Mouse (Mus musculus): ENCODE measurements around the gene Igdcc4. TPM values are rescaled to one million over a fixed set of nuclear protein-coding genes. Genes with fewer than 3 reads are reported as not detected.

Gene Igdcc4
- polyA plus RNA-seq, 2 experiments: 4.5 to 4.6 TPM

GRCm38 (mm10) chr9:65109132-65110072, 8.1 kb downstream of the Igdcc4 start:
- peaks cover 12% of the 10 kb centered on the region for H3K27me3 ChIP-seq (ENCODE audit: control insufficient read depth, insufficient read depth, low read length)
- H3K9ac ChIP-seq (replicated peaks): no peak overlapping the region
- no peak for ATAC-seq (ENCODE audit: insufficient read depth)
- H3K4me1 ChIP-seq (replicated peaks; ENCODE audit: control insufficient read depth in 2 of 2, insufficient read depth in 2 of 2, low read length in 1 of 2): peaks cover 0 to 14% of the 10 kb centered on the region in 2 experiments; a peak in 2 of 4 replicates
- no peak overlapping the region for H3K4me3 ChIP-seq (ENCODE audit: insufficient read depth in 1 of 2, low read depth in 2 of 2, low read length in 2 of 2)
- H3K36me3 ChIP-seq (replicated peaks; ENCODE audit: control insufficient read depth, insufficient read depth, low read depth): no peaks in the 10 kb centered on the region
- 18% methylated on average over 24 of the region's 24 CpGs for WGBS (ENCODE audit: insufficient replicate concordance)
- H3K27ac ChIP-seq: no peak overlapping the region
- H3K9me3 ChIP-seq (ENCODE audit: control insufficient read depth, low read length): no peaks in the 10 kb centered on the region
- peak overlapping the region; percentile 18 for H3K4me2 ChIP-seq (ENCODE audit: low read depth)
- TF ChIP-seq EP300 (IDR thresholded peaks at IDR 0.05; ENCODE audit: low read depth) (no peak), CTCF (IDR thresholded peaks at IDR 0.05; ENCODE audit: low read depth) (no peak)
- DNase-seq (ENCODE audit: low read depth in 3 of 3, low spot score in 3 of 3): no peak

DNA sequence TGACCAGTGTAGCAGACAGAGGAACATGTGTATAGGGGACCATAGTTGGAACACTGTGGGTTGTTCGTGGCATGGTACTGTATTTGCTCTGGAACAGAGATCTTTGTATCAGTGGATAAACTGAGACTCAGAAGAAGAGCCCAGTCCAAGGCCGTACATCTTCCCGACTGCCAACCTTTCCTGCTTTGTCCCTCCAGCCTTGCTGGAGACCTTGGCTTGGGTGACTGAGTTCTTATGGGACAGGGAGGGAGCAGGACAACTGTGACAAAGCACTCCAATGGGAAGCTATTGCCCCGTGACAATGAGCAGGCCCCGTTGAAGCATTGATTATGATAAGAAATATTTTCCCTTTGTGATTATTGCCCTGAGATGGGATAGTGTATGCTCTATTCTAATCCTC, 10.4 kb downstream of the Igdcc4 start:
- DNase-seq (ENCODE audit: low read depth in 3 of 3, low spot score in 3 of 3): no peak
- ATAC-seq (ENCODE audit: insufficient read depth): no peak
- H3K27me3 ChIP-seq (ENCODE audit: control insufficient read depth, insufficient read depth, low read length): peaks cover 12% of the 10 kb centered on the region
- H3K4me3 ChIP-seq (ENCODE audit: insufficient read depth in 1 of 2, low read depth in 2 of 2, low read length in 2 of 2): no peak overlapping the region
- no peaks in the 10 kb centered on the region for H3K36me3 ChIP-seq (replicated peaks; ENCODE audit: control insufficient read depth, insufficient read depth, low read depth)
- H3K4me1 ChIP-seq (replicated peaks; ENCODE audit: control insufficient read depth in 2 of 2, insufficient read depth in 2 of 2, low read length in 1 of 2): peaks cover 0 to 13% of the 10 kb centered on the region in 2 experiments; a peak in 2 of 4 replicates
- no peak overlapping the region for H3K27ac ChIP-seq
- H3K9ac ChIP-seq (replicated peaks): no peak overlapping the region
- WGBS (ENCODE audit: insufficient replicate concordance): 61% methylated on average over 5 of the region's 5 CpGs
- TF ChIP-seq EP300 (IDR thresholded peaks at IDR 0.05; ENCODE audit: low read depth): no peak
- no peak for TF ChIP-seq CTCF (IDR thresholded peaks at IDR 0.05; ENCODE audit: low read depth)
- no peak overlapping the region for H3K4me2 ChIP-seq (ENCODE audit: low read depth)
- no peaks in the 10 kb centered on the region for H3K9me3 ChIP-seq (ENCODE audit: control insufficient read depth, low read length)

- Histone ChIP-seq H3K4me2 (ENCODE audit: low read depth) (no peak overlapping the region), H3K9ac (replicated peaks) (no peak overlapping the region), H3K4me3 (ENCODE audit: insufficient read depth in 1 of 2, low read depth in 2 of 2, low read length in 2 of 2) (no peak overlapping the region), H3K9me3 (ENCODE audit: control insufficient read depth, low read length) (no peaks in the 10 kb centered on the region), H3K4me1 (replicated peaks; ENCODE audit: control insufficient read depth in 2 of 2, insufficient read depth in 2 of 2, low read length in 1 of 2) (peaks cover 0 to 4% of the 10 kb centered on the region in 2 experiments; a peak in 1 of 4 replicates), H3K27ac (no peak overlapping the region), H3K36me3 (replicated peaks; ENCODE audit: control insufficient read depth, insufficient read depth, low read depth) (no peaks in the 10 kb centered on the region), H3K27me3 (ENCODE audit: control insufficient read depth, insufficient read depth, low read length) (peaks cover 12% of the 10 kb centered on the region)
- DNase-seq (ENCODE audit: low read depth in 3 of 3, low spot score in 3 of 3) (no peak), ATAC-seq (ENCODE audit: insufficient read depth) (no peak)
- TF ChIP-seq EP300 (IDR thresholded peaks at IDR 0.05; ENCODE audit: low read depth) (no peak), CTCF (IDR thresholded peaks at IDR 0.05; ENCODE audit: low read depth) (no peak)
- 58% methylated on average over 2 of the region's 2 CpGs for WGBS (ENCODE audit: insufficient replicate concordance)
Measured at GRCm38 (mm10) chr9:65113694-65114093, 12.4 kb downstream of the Igdcc4 start.

DNA sequence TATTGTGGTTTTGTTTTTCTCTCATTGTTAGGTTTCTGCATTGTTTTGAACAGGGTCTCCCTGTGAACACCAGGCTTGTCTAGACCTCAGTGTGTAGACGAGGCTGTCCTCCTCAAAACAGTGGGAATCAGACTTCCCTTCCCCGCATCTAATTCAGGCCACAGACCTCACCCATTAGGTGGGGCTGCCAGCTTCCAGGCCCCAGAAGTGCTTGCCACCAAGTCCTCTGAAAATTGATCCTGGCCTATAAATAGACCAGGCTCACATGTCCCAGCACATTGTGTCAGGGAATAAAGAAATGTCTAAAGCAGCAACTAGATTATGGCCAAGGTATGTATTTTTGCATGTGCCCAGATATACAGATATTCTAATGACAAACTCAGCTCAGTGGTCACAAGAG, 14.6 kb downstream of the Igdcc4 start:
- Histone ChIP-seq H3K9ac (replicated peaks) (no peak overlapping the region), H3K27me3 (ENCODE audit: control insufficient read depth, insufficient read depth, low read length) (no peaks in the 10 kb centered on the region; the same call in 1 of the 2 replicates), H3K4me3 (ENCODE audit: insufficient read depth in 1 of 2, low read depth in 2 of 2, low read length in 2 of 2) (no peak overlapping the region), H3K4me2 (ENCODE audit: low read depth) (no peak overlapping the region), H3K9me3 (ENCODE audit: control insufficient read depth, low read length) (no peaks in the 10 kb centered on the region), H3K36me3 (replicated peaks; ENCODE audit: control insufficient read depth, insufficient read depth, low read depth) (no peaks in the 10 kb centered on the region), H3K4me1 (replicated peaks; ENCODE audit: control insufficient read depth in 2 of 2, insufficient read depth in 2 of 2, low read length in 1 of 2) (no peaks in the 10 kb centered on the region), H3K27ac (no peak overlapping the region)
- WGBS (ENCODE audit: insufficient replicate concordance): 67% methylated on average over 2 of the region's 2 CpGs
- TF ChIP-seq EP300 (IDR thresholded peaks at IDR 0.05; ENCODE audit: low read depth) (no peak), CTCF (IDR thresholded peaks at IDR 0.05; ENCODE audit: low read depth) (no peak)
- no peak for DNase-seq (ENCODE audit: low read depth in 3 of 3, low spot score in 3 of 3)
- ATAC-seq (ENCODE audit: insufficient read depth): no peak

DNA sequence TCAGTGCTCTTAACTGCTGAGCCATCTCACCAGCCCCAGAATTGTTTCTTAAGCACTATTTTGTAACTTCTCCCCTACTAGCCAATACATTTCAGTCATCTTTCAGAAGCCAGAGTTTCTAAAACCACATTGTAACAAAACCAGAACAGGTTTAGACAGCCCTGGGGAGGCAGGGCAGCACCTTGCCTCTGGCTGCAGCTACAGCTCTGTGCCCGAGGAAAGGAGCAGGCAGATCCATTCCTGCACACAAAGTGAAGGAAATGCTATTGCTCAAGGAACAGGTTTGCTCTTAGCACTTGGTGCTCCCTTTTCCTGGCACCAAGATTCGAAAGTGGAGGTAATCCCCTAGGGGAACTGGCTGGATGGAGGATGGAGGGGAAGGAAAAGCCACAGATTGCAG, 16.2 kb downstream of the Igdcc4 start:
- DNase-seq (ENCODE audit: low read depth in 3 of 3, low spot score in 3 of 3) (no peak), ATAC-seq (ENCODE audit: insufficient read depth) (no peak)
- Histone ChIP-seq H3K27ac (no peak overlapping the region), H3K4me1 (replicated peaks; ENCODE audit: control insufficient read depth in 2 of 2, insufficient read depth in 2 of 2, low read length in 1 of 2) (no peaks in the 10 kb centered on the region), H3K27me3 (ENCODE audit: control insufficient read depth, insufficient read depth, low read length) (peaks cover 9% of the 10 kb centered on the region; the same call in 1 of the 2 replicates), H3K9ac (replicated peaks) (no peak overlapping the region), H3K4me3 (ENCODE audit: insufficient read depth in 1 of 2, low read depth in 2 of 2, low read length in 2 of 2) (no peak overlapping the region), H3K9me3 (ENCODE audit: control insufficient read depth, low read length) (no peaks in the 10 kb centered on the region), H3K4me2 (ENCODE audit: low read depth) (no peak overlapping the region), H3K36me3 (replicated peaks; ENCODE audit: control insufficient read depth, insufficient read depth, low read depth) (no peaks in the 10 kb centered on the region)
- no peak for TF ChIP-seq CTCF (IDR thresholded peaks at IDR 0.05; ENCODE audit: low read depth)
- TF ChIP-seq EP300 (IDR thresholded peaks at IDR 0.05; ENCODE audit: low read depth): no peak
- 45% methylated on average over 2 of the region's 2 CpGs for WGBS (ENCODE audit: insufficient replicate concordance)

Data from liver, embryonic 14.5 days (tissue).